8 mouse cellular contexts compared by ENCODE assay signal in genomic region chr3:144381431-144381980, GRCm38 (mm10).
DNase-seq lines count a peak whose midpoint lies in the region; ATAC-seq and TF ChIP-seq lines count a peak whose summit lies in the region.

No protein-coding gene starts in this region.

- H3K9ac ChIP-seq in heart, embryonic 12.5 days = peak overlapping the region; percentile 59
- peak overlapping the region; percentile 64 for H3K9ac ChIP-seq in CH12.LX (ENCODE audit: insufficient read depth, low read depth)
- no peak overlapping the region for H3K9ac ChIP-seq in hindbrain, embryonic 11.5 days (ENCODE audit: low read depth, low read length)
- no peak overlapping the region for H3K9ac ChIP-seq in liver, postnatal 0 days (replicated peaks)

- H3K79me2 ChIP-seq in CH12.LX (replicated peaks; ENCODE audit: control insufficient read depth, extremely low read depth, insufficient read depth, poor library complexity, severe bottlenecking) = no peaks in the 10 kb centered on the region

- TF ChIP-seq EP300 in CH12.LX (IDR thresholded peaks at IDR 0.05; ENCODE audit: low read length) = no peak
- no peak for TF ChIP-seq EP300 in liver, postnatal 0 days (IDR thresholded peaks at IDR 0.05; ENCODE audit: low read depth)

- intact Hi-C loops in heart, postnatal 36 days (cut with DNase I) = no loop called here

- no peaks in the 10 kb centered on the region for H3K9me3 ChIP-seq in heart, embryonic 12.5 days (replicated peaks)
- no peaks in the 10 kb centered on the region for H3K9me3 ChIP-seq in CH12.LX (replicated peaks; ENCODE audit: low read length)
- no peaks in the 10 kb centered on the region for H3K9me3 ChIP-seq in hindbrain, embryonic 11.5 days (ENCODE audit: control insufficient read depth, low read length)
- H3K9me3 ChIP-seq in liver, postnatal 0 days (ENCODE audit: low read length) = no peaks in the 10 kb centered on the region

- ATAC-seq in heart, embryonic 12.5 days (ENCODE audit: insufficient number of reproducible peaks, low FRiP score) = no peak
- no peak; the same call in 1 of the 2 replicates for ATAC-seq in hindbrain, embryonic 11.5 days (ENCODE audit: low FRiP score)
- ATAC-seq in liver, postnatal 0 days = 0 out of 2 replicates have a peak, but pooled peaks have one; percentile 21

- dilution Hi-C loops in CH12.LX (cut with MboI; ENCODE audit: extremely low pct_ligation_motif_present, extremely low pct_unique_long_range_greater_than_20kb, low sequenced_read_pairs) = no loop called here

- TF ChIP-seq POLR2A in CH12.LX (IDR thresholded peaks at IDR 0.05; ENCODE audit: low read depth, low read length) = no peak

- 0 out of 2 replicates have a peak, but pooled peaks cover 4% of the 10 kb centered on the region for H3K4me1 ChIP-seq in heart, embryonic 12.5 days (replicated peaks)
- H3K4me1 ChIP-seq in CH12.LX (ENCODE audit: control insufficient read depth in 1 of 2, insufficient read depth in 2 of 2) = peaks cover 23 to 50% of the 10 kb centered on the region in 2 experiments
- peaks cover 3% of the 10 kb centered on the region for H3K4me1 ChIP-seq in hindbrain, embryonic 11.5 days (replicated peaks; ENCODE audit: control insufficient read depth, insufficient read depth, low read length)
- H3K4me1 ChIP-seq in liver, postnatal 0 days (ENCODE audit: insufficient read depth) = peaks cover 4% of the 10 kb centered on the region; the same call in 1 of the 2 replicates

- 37% methylated on average over 15 of the region's 16 CpGs for WGBS in heart, embryonic 12.5 days
- 51% methylated on average over 12 of the region's 16 CpGs for WGBS in hindbrain, embryonic 11.5 days
- 21% methylated on average over 16 of the region's 16 CpGs for WGBS in liver, postnatal 0 days (ENCODE audit: insufficient replicate concordance)

- TF ChIP-seq RAD21 in CH12.LX (IDR thresholded peaks at IDR 0.05; ENCODE audit: low read depth, low read length) = no peak

- peak overlapping the region; percentile 48 for H3K4me3 ChIP-seq in heart, embryonic 12.5 days
- H3K4me3 ChIP-seq in CH12.LX (replicated peaks in 1 of 3; ENCODE audit: low read depth in 2 of 3, low read length in 2 of 3, poor library complexity in 1 of 3) = no peak overlapping the region
- H3K4me3 ChIP-seq in hindbrain, embryonic 11.5 days (ENCODE audit: low read depth, low read length) = no peak overlapping the region
- H3K4me3 ChIP-seq in liver, postnatal 0 days (ENCODE audit: low read depth, low read length) = peak overlapping the region; percentile 40

- no peak for DNase-seq in heart, postnatal 36 days
- DNase-seq in CH12.LX (ENCODE audit: extremely low read depth) = no peak
- DNase-seq in hindbrain, embryonic 11.5 days (ENCODE audit: low spot score) = no peak
- DNase-seq in liver, postnatal 0 days = no peak
- DNase-seq in ovary, postnatal 10 days (ENCODE audit: low spot score) = no peak
- no peak for DNase-seq in gastrocnemius, adult 8-10 months (ENCODE audit: low spot score in 2 of 2)
- DNase-seq in adrenal gland, postnatal 10 days = no peak

- H3K4me2 ChIP-seq in heart, embryonic 12.5 days = peak overlapping the region; percentile 78
- peak overlapping the region; percentile 78 for H3K4me2 ChIP-seq in CH12.LX (ENCODE audit: insufficient read depth, low read depth, poor library complexity, severe bottlenecking)
- peak overlapping the region; percentile 24; the same call in 1 of the 2 replicates for H3K4me2 ChIP-seq in hindbrain, embryonic 11.5 days (replicated peaks; ENCODE audit: low read depth, low read length)
- H3K4me2 ChIP-seq in liver, postnatal 0 days (ENCODE audit: low read depth, low read length) = peak overlapping the region; percentile 71

- in situ Hi-C loops in CH12.LX (cut with MboI; ENCODE audit: low pct_ligation_motif_present, low pct_unique_long_range_greater_than_20kb, low sequenced_read_pairs) = loop anchor here (25.0 kb wide), 1 partner anchor 769 kb away; no protein-coding TSS in a partner anchor

- no peak overlapping the region for H3K27ac ChIP-seq in heart, embryonic 12.5 days (ENCODE audit: poor library complexity, severe bottlenecking)
- H3K27ac ChIP-seq in CH12.LX (ENCODE audit: insufficient read depth, low read depth) = no peak overlapping the region
- H3K27ac ChIP-seq in hindbrain, embryonic 11.5 days (ENCODE audit: low read depth, low read length) = no peak overlapping the region
- 0 out of 2 replicates have a peak overlapping the region, but pooled peaks have one; percentile 16 for H3K27ac ChIP-seq in liver, postnatal 0 days (ENCODE audit: low read depth)

- H3K36me3 ChIP-seq in heart, embryonic 12.5 days = no peaks in the 10 kb centered on the region
- H3K36me3 ChIP-seq in CH12.LX (replicated peaks in 1 of 2; ENCODE audit: control insufficient read depth in 1 of 2, insufficient read depth in 1 of 2, low read length in 1 of 2) = no peaks in the 10 kb centered on the region
- no peaks in the 10 kb centered on the region for H3K36me3 ChIP-seq in hindbrain, embryonic 11.5 days (ENCODE audit: control insufficient read depth, insufficient read depth, low read length)
- H3K36me3 ChIP-seq in liver, postnatal 0 days (replicated peaks; ENCODE audit: insufficient read depth, low read length) = no peaks in the 10 kb centered on the region

- no peak for TF ChIP-seq CTCF in CH12.LX (conservative IDR thresholded peaks at IDR 0.05 in 1 of 2, IDR thresholded peaks at IDR 0.05 in 1 of 2; ENCODE audit: low read depth in 2 of 2, low read length in 2 of 2)
- no peak for TF ChIP-seq CTCF in liver, postnatal 0 days (IDR thresholded peaks at IDR 0.05; ENCODE audit: low read depth)

- peaks cover 3% of the 10 kb centered on the region; the same call in 1 of the 2 replicates for H3K27me3 ChIP-seq in heart, embryonic 12.5 days (replicated peaks)
- no peaks in the 10 kb centered on the region for H3K27me3 ChIP-seq in CH12.LX (replicated peaks)
- no peaks in the 10 kb centered on the region for H3K27me3 ChIP-seq in hindbrain, embryonic 11.5 days (ENCODE audit: control insufficient read depth, insufficient read depth, low read length)
- no peaks in the 10 kb centered on the region for H3K27me3 ChIP-seq in liver, postnatal 0 days (ENCODE audit: insufficient read depth, low read length)

TF ChIP-seq in CH12.LX, 34 proteins besides CTCF, POLR2A, EP300 and RAD21:
- TF ChIP-seq NELFE (IDR thresholded peaks at IDR 0.05; ENCODE audit: low read depth, low read length) (no peak), MAFK (IDR thresholded peaks at IDR 0.05; ENCODE audit: insufficient replicate concordance, low read length) (peak; percentile 79; the same call in 1 of the 2 replicates)

Comparison
In these comparisons a context has a peak if more than half of its experiments do, and no peak if none do; other contexts are left out.
1. H3K4me2 ChIP-seq: peak in every context shown above with its lines; median percentile 78 in heart, embryonic 12.5 days; 78 in CH12.LX; 71 in liver, postnatal 0 days; 24 in hindbrain, embryonic 11.5 days.
2. H3K4me3 ChIP-seq: peak in heart, embryonic 12.5 days (single experiment) and liver, postnatal 0 days (single experiment); none in CH12.LX (0 of 3) and hindbrain, embryonic 11.5 days (single experiment).
3. H3K9ac ChIP-seq: peak in heart, embryonic 12.5 days (single experiment) and CH12.LX (single experiment); none in hindbrain, embryonic 11.5 days (single experiment) and liver, postnatal 0 days (single experiment).